ENCODE assay signal across 8 mouse cellular contexts in the genomic region with DNA sequence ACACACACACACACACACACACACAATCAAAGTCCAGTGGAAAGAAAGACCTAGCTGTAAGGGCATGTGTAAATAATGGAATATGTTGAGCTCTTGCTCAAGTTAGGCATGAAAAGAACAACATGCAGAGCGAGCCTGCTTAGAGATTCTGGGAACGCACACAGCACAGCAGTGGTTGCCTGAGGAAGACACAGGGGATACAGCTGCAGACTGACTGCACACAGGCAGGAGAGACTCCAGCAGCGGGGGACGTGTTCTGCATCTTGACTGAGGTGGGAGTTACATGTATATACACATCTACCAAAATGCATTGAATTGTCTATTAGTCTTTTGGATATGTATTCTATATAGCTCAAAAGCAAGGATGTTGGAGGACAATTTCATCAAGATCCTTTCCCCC. TPM values are rescaled to one million over a fixed set of nuclear protein-coding genes. Genes with fewer than 3 reads are reported as not detected.
DNase-seq lines count a peak whose midpoint lies in the region; ATAC-seq and TF ChIP-seq lines count a peak whose summit lies in the region.

No protein-coding gene starts in this region.

- no peaks in the 10 kb centered on the region for H3K36me3 ChIP-seq in hindbrain, embryonic 11.5 days (ENCODE audit: control insufficient read depth, insufficient read depth, low read length)
- no peaks in the 10 kb centered on the region for H3K36me3 ChIP-seq in hindbrain, embryonic 10.5 days
- H3K36me3 ChIP-seq in lung, embryonic 15.5 days = no peaks in the 10 kb centered on the region
- H3K36me3 ChIP-seq in hindbrain, embryonic 12.5 days = no peaks in the 10 kb centered on the region
- H3K36me3 ChIP-seq in midbrain, postnatal 0 days (ENCODE audit: insufficient read depth, low read length) = no peaks in the 10 kb centered on the region

- H3K9ac ChIP-seq in hindbrain, embryonic 11.5 days (ENCODE audit: low read depth, low read length) = peak overlapping the region; percentile 21; the same call in 1 of the 2 replicates
- H3K9ac ChIP-seq in lung, embryonic 15.5 days = no peak overlapping the region
- peak overlapping the region; percentile 15; the same call in 1 of the 2 replicates for H3K9ac ChIP-seq in hindbrain, embryonic 12.5 days
- 0 out of 2 replicates have a peak overlapping the region, but pooled peaks have one; percentile 2 for H3K9ac ChIP-seq in midbrain, postnatal 0 days (replicated peaks; ENCODE audit: low read length, poor library complexity, severe bottlenecking)

- no peaks in the 10 kb centered on the region; the same call in 1 of the 2 replicates for H3K4me1 ChIP-seq in hindbrain, embryonic 11.5 days (replicated peaks; ENCODE audit: control insufficient read depth, insufficient read depth, low read length)
- peaks cover 5% of the 10 kb centered on the region; the same call in 1 of the 2 replicates for H3K4me1 ChIP-seq in hindbrain, embryonic 10.5 days (replicated peaks)
- no peaks in the 10 kb centered on the region for H3K4me1 ChIP-seq in lung, embryonic 15.5 days
- 0 out of 2 replicates have a peak, but pooled peaks cover 3% of the 10 kb centered on the region for H3K4me1 ChIP-seq in hindbrain, embryonic 12.5 days
- 0 out of 2 replicates have a peak, but pooled peaks cover 3% of the 10 kb centered on the region for H3K4me1 ChIP-seq in midbrain, postnatal 0 days (ENCODE audit: insufficient read depth, low read length)

- 82% methylated on average over 4 of the region's 4 CpGs for WGBS in hindbrain, embryonic 11.5 days
- WGBS in hindbrain, embryonic 10.5 days = 84% methylated on average over 4 of the region's 4 CpGs
- WGBS in lung, embryonic 15.5 days = 53% methylated on average over 4 of the region's 4 CpGs
- 56% methylated on average over 4 of the region's 4 CpGs for WGBS in hindbrain, embryonic 12.5 days
- WGBS in midbrain, postnatal 0 days = 24% methylated on average over 4 of the region's 4 CpGs

- H3K9me3 ChIP-seq in hindbrain, embryonic 11.5 days (ENCODE audit: control insufficient read depth, low read length) = no peaks in the 10 kb centered on the region
- no peaks in the 10 kb centered on the region for H3K9me3 ChIP-seq in hindbrain, embryonic 10.5 days
- no peaks in the 10 kb centered on the region for H3K9me3 ChIP-seq in lung, embryonic 15.5 days
- no peaks in the 10 kb centered on the region for H3K9me3 ChIP-seq in hindbrain, embryonic 12.5 days (replicated peaks)
- H3K9me3 ChIP-seq in midbrain, postnatal 0 days (ENCODE audit: low read length) = no peaks in the 10 kb centered on the region

- no peak overlapping the region for H3K27ac ChIP-seq in hindbrain, embryonic 11.5 days (ENCODE audit: low read depth, low read length)
- H3K27ac ChIP-seq in hindbrain, embryonic 10.5 days = no peak overlapping the region
- no peak overlapping the region for H3K27ac ChIP-seq in lung, embryonic 15.5 days
- H3K27ac ChIP-seq in hindbrain, embryonic 12.5 days = peak overlapping the region; percentile 83
- peak overlapping the region; percentile 73 for H3K27ac ChIP-seq in midbrain, postnatal 0 days (ENCODE audit: low read depth, low read length)

- H3K4me2 ChIP-seq in hindbrain, embryonic 11.5 days (replicated peaks; ENCODE audit: low read depth, low read length) = no peak overlapping the region
- H3K4me2 ChIP-seq in lung, embryonic 15.5 days = peak overlapping the region; percentile 36; the same call in 1 of the 2 replicates
- H3K4me2 ChIP-seq in hindbrain, embryonic 12.5 days (replicated peaks) = peak overlapping the region; percentile 42
- peak overlapping the region; percentile 2 for H3K4me2 ChIP-seq in midbrain, postnatal 0 days (ENCODE audit: low read depth, low read length, poor library complexity, severe bottlenecking)

- no peak overlapping the region for H3K4me3 ChIP-seq in hindbrain, embryonic 11.5 days (ENCODE audit: low read depth, low read length)
- no peak overlapping the region for H3K4me3 ChIP-seq in hindbrain, embryonic 10.5 days
- H3K4me3 ChIP-seq in lung, embryonic 15.5 days = no peak overlapping the region
- H3K4me3 ChIP-seq in hindbrain, embryonic 12.5 days = no peak overlapping the region
- H3K4me3 ChIP-seq in midbrain, postnatal 0 days (ENCODE audit: low read depth, low read length) = no peak overlapping the region

- DNase-seq in hindbrain, embryonic 11.5 days (ENCODE audit: low spot score) = no peak
- DNase-seq in hindbrain, embryonic 10.5 days (ENCODE audit: low spot score) = no peak
- DNase-seq in lung, postnatal 25 days (ENCODE audit: low spot score) = no peak
- DNase-seq in midbrain, postnatal 0 days (ENCODE audit: low spot score) = peak; percentile 72
- no peak for DNase-seq in spleen, adult 18-20 months
- no peak for DNase-seq in adrenal gland, adult 2 months

- H3K27me3 ChIP-seq in hindbrain, embryonic 11.5 days (ENCODE audit: control insufficient read depth, insufficient read depth, low read length) = no peaks in the 10 kb centered on the region
- no peaks in the 10 kb centered on the region for H3K27me3 ChIP-seq in hindbrain, embryonic 10.5 days (ENCODE audit: insufficient read depth, poor library complexity, severe bottlenecking)
- no peaks in the 10 kb centered on the region for H3K27me3 ChIP-seq in lung, embryonic 15.5 days
- H3K27me3 ChIP-seq in hindbrain, embryonic 12.5 days = no peaks in the 10 kb centered on the region
- no peaks in the 10 kb centered on the region for H3K27me3 ChIP-seq in midbrain, postnatal 0 days (ENCODE audit: insufficient read depth, low read length)

- peak; percentile 51 for ATAC-seq in hindbrain, embryonic 11.5 days (ENCODE audit: low FRiP score)
- no peak for ATAC-seq in lung, embryonic 15.5 days (ENCODE audit: borderline replicate concordance, extremely low read depth, low FRiP score, low TSS enrichment)
- peak; percentile 84 for ATAC-seq in hindbrain, embryonic 12.5 days (ENCODE audit: low FRiP score)
- ATAC-seq in midbrain, postnatal 0 days (ENCODE audit: low FRiP score) = peak; percentile 89

- TF ChIP-seq CTCF in midbrain, postnatal 0 days (IDR thresholded peaks at IDR 0.05) = no peak

RNA-seq across cellular contexts. Expression of gene Ppih, which starts 18.1 kb away (rescaled TPM):
- polyA plus RNA-seq in hindbrain, embryonic 11.5 days (2014; fragmentation: Nextera tagmentation; extraction: Ambion mirVana) = 109 and 115 TPM in 2 replicates
- polyA plus RNA-seq in hindbrain, embryonic 10.5 days (2016; fragmentation: Nextera tagmentation; extraction: Ambion mirVana) = 124 and 139 TPM in 2 replicates
- 102 and 115 TPM in 2 replicates for polyA plus RNA-seq in lung, embryonic 15.5 days (2015; fragmentation: Nextera tagmentation; extraction: Ambion mirVana)
- polyA plus RNA-seq in hindbrain, embryonic 12.5 days (2016; fragmentation: Nextera tagmentation; extraction: Ambion mirVana) = 78.4 and 87.1 TPM in 2 replicates
- 22.8 and 30.3 TPM in 2 replicates for total RNA-seq in midbrain, postnatal 0 days (2014; rRNA removed)
- 42.7 and 44.3 TPM in 2 replicates for polyA plus RNA-seq in midbrain, postnatal 0 days (2015; fragmentation: Nextera tagmentation; extraction: Ambion mirVana)
- 10 to 100 TPM; 15.9 to 23.7 TPM for total RNA-seq in adrenal gland, adult 2 months (2021)
- polyA plus RNA-seq in adrenal gland, adult 2 months (2012; rRNA removed) = 1.8 and 1.9 TPM in 2 replicates

RNA-seq across cellular contexts. Expression of gene Ybx1, which starts 44.0 kb away (rescaled TPM):
- polyA plus RNA-seq in hindbrain, embryonic 11.5 days (2014; fragmentation: Nextera tagmentation; extraction: Ambion mirVana) = 1,193 and 1,290 TPM in 2 replicates
- 985 and 1,002 TPM in 2 replicates for polyA plus RNA-seq in hindbrain, embryonic 10.5 days (2016; fragmentation: Nextera tagmentation; extraction: Ambion mirVana)
- polyA plus RNA-seq in lung, embryonic 15.5 days (2015; fragmentation: Nextera tagmentation; extraction: Ambion mirVana) = 635 and 678 TPM in 2 replicates
- polyA plus RNA-seq in hindbrain, embryonic 12.5 days (2016; fragmentation: Nextera tagmentation; extraction: Ambion mirVana) = 1,173 and 1,272 TPM in 2 replicates
- 678 and 724 TPM in 2 replicates for total RNA-seq in midbrain, postnatal 0 days (2014; rRNA removed)
- 971 and 1,006 TPM in 2 replicates for polyA plus RNA-seq in midbrain, postnatal 0 days (2015; fragmentation: Nextera tagmentation; extraction: Ambion mirVana)
- total RNA-seq in adrenal gland, adult 2 months (2021) = 100 to 1,000 TPM; 692 to 835 TPM
- polyA plus RNA-seq in adrenal gland, adult 2 months (2012; rRNA removed) = 323 and 336 TPM in 2 replicates

Comparison
In these comparisons a context has a peak if more than half of its experiments do, and no peak if none do; other contexts are left out.
1. H3K27ac ChIP-seq: peak in hindbrain, embryonic 12.5 days (single experiment) and midbrain, postnatal 0 days (single experiment); none in hindbrain, embryonic 11.5 days (single experiment), hindbrain, embryonic 10.5 days (single experiment) and lung, embryonic 15.5 days (single experiment).
2. RNA of gene Ppih, which starts 18.1 kb away (polyA plus RNA-seq): 124 to 139 TPM in hindbrain, embryonic 10.5 days, 109 to 115 TPM in hindbrain, embryonic 11.5 days, 102 to 115 TPM in lung, embryonic 15.5 days, 78.4 to 87.1 TPM in hindbrain, embryonic 12.5 days and 42.7 to 44.3 TPM in midbrain, postnatal 0 days; 1.8 to 1.9 TPM in adrenal gland, adult 2 months; every median in the first group is over 10 times any median in the second.